Mouse (Mus musculus) embryonic fibroblast, embryonic 13.5 days (primary cell): ENCODE results near the gene Astn2.

Experiments used
- CTCF ChIP-seq: IDR thresholded peaks from 2 replicates; pipeline ENCODE4 v1.5.1; 2011; ENCODE audit warnings: mild to moderate bottlenecking, control low read depth, low read length, moderate library complexity, borderline replicate concordance; ENCODE audit not compliant: insufficient read depth
- POLR2A ChIP-seq: IDR thresholded peaks from 2 replicates; pipeline ENCODE4 v1.6.1; 2011; ENCODE audit warnings: low read depth, mild to moderate bottlenecking, control low read depth, low read length, moderate library complexity

DNA sequence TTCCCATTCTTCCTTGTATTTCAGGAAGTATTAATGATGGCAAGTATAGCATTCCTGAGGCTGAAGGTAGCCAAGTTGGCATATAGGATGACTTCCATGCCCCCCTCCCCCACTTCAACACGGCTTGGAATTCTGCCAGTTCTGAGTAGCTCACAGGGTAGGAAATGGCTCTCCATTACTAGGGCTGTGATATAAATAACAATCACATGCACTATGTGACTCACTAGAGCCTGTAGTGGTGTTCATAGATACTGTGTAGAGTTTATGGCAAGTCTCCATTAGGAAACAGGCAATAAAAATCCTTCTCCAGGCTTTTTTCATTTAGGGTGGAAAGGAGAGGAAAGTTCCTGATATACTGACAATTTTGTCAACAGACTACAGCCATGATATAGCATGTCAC, 306.8 kb downstream of the Astn2 start:
- TF ChIP-seq POLR2A (no peak), CTCF (no peak)
